Mouse (Mus musculus): Measurements from ENCODE around the gene Ggact. TPM values are rescaled to one million over a fixed set of nuclear protein-coding genes. Genes with fewer than 3 reads are reported as not detected.

Gene Ggact
- polyA plus RNA-seq, 1 experiment from 2014 or later: 50.4 TPM

DNA sequence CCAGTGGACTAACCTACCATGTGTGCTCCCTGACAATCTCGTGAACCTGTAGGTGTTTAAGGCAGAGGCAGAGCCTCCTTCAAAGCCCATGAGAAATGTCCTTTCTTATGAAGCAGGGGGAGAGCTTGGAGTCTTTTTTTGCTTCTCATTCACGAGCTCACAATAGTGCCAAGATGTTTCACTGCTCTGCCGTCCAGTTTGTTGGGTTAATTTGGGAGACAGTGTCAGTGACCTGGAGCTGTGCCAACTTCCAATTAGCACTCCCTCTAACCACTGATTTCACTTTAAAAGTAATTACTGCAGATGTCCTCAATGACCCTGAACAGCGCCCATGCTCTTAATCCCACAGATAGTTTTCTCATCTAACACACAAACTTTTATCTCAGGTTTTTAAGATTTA, 50.9 kb downstream of the Ggact start:
- no peak overlapping the region for H3K4me3 ChIP-seq (ENCODE audit: low read length)
- ATAC-seq: no peak
- no peak overlapping the region for H3K27ac ChIP-seq (ENCODE audit: low read length)
- H3K4me1 ChIP-seq (ENCODE audit: control insufficient read depth, insufficient read depth, low read length): no peaks in the 10 kb centered on the region
- no peaks in the 10 kb centered on the region for H3K36me3 ChIP-seq (ENCODE audit: control insufficient read depth, insufficient read depth, low read length)
- no peaks in the 10 kb centered on the region for H3K9me3 ChIP-seq (ENCODE audit: control insufficient read depth, low read length)
- no peaks in the 10 kb centered on the region for H3K27me3 ChIP-seq (replicated peaks; ENCODE audit: control insufficient read depth, insufficient read depth, low read length)
- WGBS: 51% methylated on average over 4 of the region's 4 CpGs
- no peak overlapping the region for H3K4me2 ChIP-seq (ENCODE audit: low read depth, low read length)
- H3K9ac ChIP-seq (ENCODE audit: low read depth, low read length): no peak overlapping the region

DNA sequence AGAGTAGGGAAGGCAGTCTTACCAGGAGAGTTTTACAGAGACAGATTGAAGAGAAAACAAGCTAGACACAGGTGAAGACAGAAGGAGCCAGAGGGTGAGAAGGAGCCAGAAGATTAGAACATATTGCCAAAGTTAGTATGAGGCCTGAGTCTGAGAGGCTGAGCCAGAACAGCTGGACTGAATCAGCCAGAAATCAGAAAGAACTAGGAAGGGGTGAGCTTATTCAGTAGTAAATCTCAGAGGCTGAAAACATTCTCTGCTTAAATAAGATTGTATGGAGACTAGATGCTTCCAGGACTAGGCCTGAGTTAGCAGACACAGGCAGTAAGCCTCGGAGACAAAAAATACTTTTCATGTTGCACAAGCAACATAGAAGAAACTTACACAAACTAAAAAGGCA, 53.8 kb downstream of the Ggact start:
- no peaks in the 10 kb centered on the region for H3K9me3 ChIP-seq (ENCODE audit: control insufficient read depth, low read length)
- H3K4me3 ChIP-seq (ENCODE audit: low read length): no peak overlapping the region
- no peaks in the 10 kb centered on the region for H3K36me3 ChIP-seq (ENCODE audit: control insufficient read depth, insufficient read depth, low read length)
- no peak overlapping the region for H3K9ac ChIP-seq (ENCODE audit: low read depth, low read length)
- ATAC-seq: no peak
- no peak overlapping the region for H3K4me2 ChIP-seq (ENCODE audit: low read depth, low read length)
- H3K27ac ChIP-seq (ENCODE audit: low read length): no peak overlapping the region
- WGBS: 63% methylated on average over 1 of the region's 1 CpGs
- no peaks in the 10 kb centered on the region for H3K27me3 ChIP-seq (replicated peaks; ENCODE audit: control insufficient read depth, insufficient read depth, low read length)
- no peaks in the 10 kb centered on the region for H3K4me1 ChIP-seq (ENCODE audit: control insufficient read depth, insufficient read depth, low read length)

DNA sequence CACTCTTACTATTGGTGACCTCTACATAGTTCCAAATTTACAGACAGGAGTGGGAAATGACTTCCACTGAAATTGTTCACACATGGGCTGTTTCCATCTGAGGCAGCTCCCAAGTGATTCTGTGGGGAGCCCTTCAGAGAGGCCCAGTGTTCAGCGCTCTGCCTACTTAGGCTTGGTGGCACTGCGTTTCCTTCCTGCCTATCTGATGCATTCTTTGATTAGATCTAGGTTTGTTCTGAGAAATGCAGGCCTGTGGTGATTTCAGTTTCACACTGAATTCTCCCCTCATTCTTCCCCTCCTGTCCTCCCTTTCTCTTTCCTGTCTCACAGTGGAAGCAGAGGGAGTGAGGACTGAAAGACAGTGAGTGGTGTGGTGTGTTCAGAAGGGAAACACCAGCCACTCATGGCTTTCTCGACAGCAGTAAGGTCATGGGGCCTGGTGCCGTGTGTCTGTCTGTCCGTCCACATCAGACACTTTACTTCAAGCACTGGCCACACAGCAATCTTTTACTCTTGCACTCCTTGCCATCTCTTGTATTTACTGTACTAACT, 61.0 kb downstream of the Ggact start:
- no peak overlapping the region for H3K9ac ChIP-seq (ENCODE audit: low read depth, low read length)
- H3K4me1 ChIP-seq (ENCODE audit: control insufficient read depth, insufficient read depth, low read length): no peaks in the 10 kb centered on the region
- WGBS: 77% methylated on average over 5 of the region's 5 CpGs
- no peak overlapping the region for H3K27ac ChIP-seq (ENCODE audit: low read length)
- no peak overlapping the region for H3K4me2 ChIP-seq (ENCODE audit: low read depth, low read length)
- H3K9me3 ChIP-seq (ENCODE audit: control insufficient read depth, low read length): no peaks in the 10 kb centered on the region
- H3K36me3 ChIP-seq (ENCODE audit: control insufficient read depth, insufficient read depth, low read length): no peaks in the 10 kb centered on the region
- no peak for ATAC-seq
- no peak overlapping the region for H3K4me3 ChIP-seq (ENCODE audit: low read length)
- H3K27me3 ChIP-seq (replicated peaks; ENCODE audit: control insufficient read depth, insufficient read depth, low read length): no peaks in the 10 kb centered on the region

DNA sequence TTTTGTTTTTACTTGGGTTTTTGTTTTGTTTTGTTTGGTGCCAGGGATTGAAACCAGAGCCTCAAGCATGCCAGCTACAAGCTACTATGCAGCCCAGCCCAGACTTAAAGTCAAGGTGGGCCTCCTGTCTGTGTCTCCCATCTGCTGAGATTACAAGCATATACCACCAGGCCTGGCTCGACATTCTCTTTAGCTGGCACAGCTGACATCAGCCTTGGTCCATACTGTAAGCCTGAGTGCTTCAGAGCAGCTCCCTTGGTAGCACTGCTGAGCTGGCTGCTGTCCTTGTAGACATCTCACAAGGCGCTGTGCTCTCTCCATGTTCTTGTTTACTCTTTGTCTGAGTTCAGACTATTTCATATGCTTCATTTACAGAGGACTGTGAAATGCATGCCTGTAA, 76.5 kb downstream of the Ggact start:
- no peak for ATAC-seq
- Histone ChIP-seq H3K27ac (ENCODE audit: low read length) (no peak overlapping the region), H3K4me3 (ENCODE audit: low read length) (no peak overlapping the region), H3K9me3 (ENCODE audit: control insufficient read depth, low read length) (no peaks in the 10 kb centered on the region), H3K4me1 (ENCODE audit: control insufficient read depth, insufficient read depth, low read length) (0 out of 2 replicates have a peak, but pooled peaks cover 5% of the 10 kb centered on the region), H3K4me2 (ENCODE audit: low read depth, low read length) (no peak overlapping the region), H3K27me3 (replicated peaks; ENCODE audit: control insufficient read depth, insufficient read depth, low read length) (no peaks in the 10 kb centered on the region), H3K9ac (ENCODE audit: low read depth, low read length) (no peak overlapping the region), H3K36me3 (ENCODE audit: control insufficient read depth, insufficient read depth, low read length) (no peaks in the 10 kb centered on the region)
- WGBS: 57% methylated on average over 2 of the region's 2 CpGs

DNA sequence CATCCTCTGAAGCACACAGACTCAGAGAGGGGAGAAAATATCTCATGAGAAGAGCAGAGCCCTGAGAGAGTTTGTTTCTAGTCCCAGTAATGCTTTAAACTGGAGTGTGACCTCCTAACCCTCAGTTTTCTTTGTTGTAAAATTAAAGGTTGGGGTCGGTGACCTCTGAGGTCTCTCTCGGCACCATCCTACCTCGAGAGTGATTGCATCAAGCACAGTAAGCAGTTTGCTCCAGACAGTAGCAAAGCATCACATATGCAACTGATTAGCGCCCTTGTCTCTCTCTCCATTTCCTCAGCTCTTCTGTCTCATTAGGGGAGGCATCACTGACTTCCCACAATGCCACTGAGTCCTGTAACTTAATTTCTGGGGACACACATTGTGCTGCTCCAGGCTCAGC, 77.3 kb downstream of the Ggact start:
- H3K27ac ChIP-seq (ENCODE audit: low read length): no peak overlapping the region
- no peak overlapping the region for H3K4me3 ChIP-seq (ENCODE audit: low read length)
- 36% methylated on average over 4 of the region's 4 CpGs for WGBS
- no peak for ATAC-seq
- H3K4me2 ChIP-seq (ENCODE audit: low read depth, low read length): no peak overlapping the region
- no peak overlapping the region for H3K9ac ChIP-seq (ENCODE audit: low read depth, low read length)
- no peaks in the 10 kb centered on the region for H3K9me3 ChIP-seq (ENCODE audit: control insufficient read depth, low read length)
- 0 out of 2 replicates have a peak, but pooled peaks cover 5% of the 10 kb centered on the region for H3K4me1 ChIP-seq (ENCODE audit: control insufficient read depth, insufficient read depth, low read length)
- no peaks in the 10 kb centered on the region for H3K27me3 ChIP-seq (replicated peaks; ENCODE audit: control insufficient read depth, insufficient read depth, low read length)
- no peaks in the 10 kb centered on the region for H3K36me3 ChIP-seq (ENCODE audit: control insufficient read depth, insufficient read depth, low read length)

DNA sequence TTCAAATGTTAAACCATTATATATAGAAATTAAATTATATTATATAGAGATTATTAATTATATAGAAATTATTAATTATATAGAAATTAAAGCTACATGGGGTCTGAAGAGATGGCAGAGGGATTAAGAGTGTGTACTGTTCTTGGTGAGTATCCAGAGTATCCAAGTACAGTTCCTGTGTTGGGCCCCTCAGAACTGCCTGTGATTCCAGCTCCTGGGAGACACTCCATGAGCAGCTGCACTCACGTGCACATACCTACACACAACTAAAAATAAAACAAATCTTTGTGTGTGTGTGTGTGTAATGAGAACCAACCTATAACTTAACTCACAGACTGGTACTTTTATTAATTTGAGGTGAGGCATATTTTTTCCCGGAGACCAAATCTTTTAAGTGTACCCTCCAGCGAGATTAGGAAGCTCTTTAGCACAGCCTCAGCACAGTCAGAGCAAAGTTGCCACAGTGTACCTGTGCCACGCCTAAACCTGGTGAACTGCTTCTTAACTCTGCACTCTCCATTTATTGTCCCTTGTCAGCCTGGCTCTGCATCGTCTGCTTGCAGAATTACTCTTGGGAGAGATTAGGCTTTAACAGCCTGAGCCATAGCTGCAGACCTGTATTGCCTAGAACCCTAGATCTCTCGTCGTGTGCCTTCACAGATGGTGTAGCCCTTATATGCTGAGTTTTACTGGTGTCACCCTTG, 77.9 kb downstream of the Ggact start:
- 38% methylated on average over 7 of the region's 7 CpGs for WGBS
- ATAC-seq: peak; percentile 92
- no peak overlapping the region for H3K4me2 ChIP-seq (ENCODE audit: low read depth, low read length)
- H3K9ac ChIP-seq (ENCODE audit: low read depth, low read length): no peak overlapping the region
- H3K36me3 ChIP-seq (ENCODE audit: control insufficient read depth, insufficient read depth, low read length): no peaks in the 10 kb centered on the region
- no peak overlapping the region for H3K4me3 ChIP-seq (ENCODE audit: low read length)
- H3K27me3 ChIP-seq (replicated peaks; ENCODE audit: control insufficient read depth, insufficient read depth, low read length): no peaks in the 10 kb centered on the region
- H3K27ac ChIP-seq (ENCODE audit: low read length): no peak overlapping the region
- 0 out of 2 replicates have a peak, but pooled peaks cover 5% of the 10 kb centered on the region for H3K4me1 ChIP-seq (ENCODE audit: control insufficient read depth, insufficient read depth, low read length)
- H3K9me3 ChIP-seq (ENCODE audit: control insufficient read depth, low read length): no peaks in the 10 kb centered on the region

DNA sequence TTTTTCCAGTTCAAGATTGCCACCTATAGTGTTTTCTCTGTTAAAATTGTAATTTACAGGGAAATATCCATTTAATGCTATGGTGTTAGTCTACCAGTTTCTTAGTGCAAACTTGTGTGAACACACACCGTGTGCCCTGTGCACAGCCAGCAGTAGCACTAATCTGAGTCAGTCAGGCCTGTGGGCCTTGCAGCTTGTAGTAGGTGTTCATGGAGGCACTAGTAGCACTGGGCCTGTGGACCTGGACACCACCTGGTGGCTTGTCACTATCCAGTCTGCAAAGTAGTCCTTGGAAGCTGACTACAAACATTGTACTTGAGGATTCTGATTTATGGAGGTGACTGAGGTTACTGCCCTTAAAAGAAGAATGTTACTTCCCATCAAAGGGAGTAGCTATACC, 78.8 kb downstream of the Ggact start:
- ATAC-seq: no peak
- Histone ChIP-seq H3K9ac (ENCODE audit: low read depth, low read length) (no peak overlapping the region), H3K4me2 (ENCODE audit: low read depth, low read length) (no peak overlapping the region), H3K27ac (ENCODE audit: low read length) (no peak overlapping the region), H3K36me3 (ENCODE audit: control insufficient read depth, insufficient read depth, low read length) (no peaks in the 10 kb centered on the region), H3K4me3 (ENCODE audit: low read length) (no peak overlapping the region), H3K9me3 (ENCODE audit: control insufficient read depth, low read length) (no peaks in the 10 kb centered on the region), H3K27me3 (replicated peaks; ENCODE audit: control insufficient read depth, insufficient read depth, low read length) (no peaks in the 10 kb centered on the region), H3K4me1 (ENCODE audit: control insufficient read depth, insufficient read depth, low read length) (0 out of 2 replicates have a peak, but pooled peaks cover 5% of the 10 kb centered on the region)
- 90% methylated on average over 1 of the region's 1 CpGs for WGBS

DNA sequence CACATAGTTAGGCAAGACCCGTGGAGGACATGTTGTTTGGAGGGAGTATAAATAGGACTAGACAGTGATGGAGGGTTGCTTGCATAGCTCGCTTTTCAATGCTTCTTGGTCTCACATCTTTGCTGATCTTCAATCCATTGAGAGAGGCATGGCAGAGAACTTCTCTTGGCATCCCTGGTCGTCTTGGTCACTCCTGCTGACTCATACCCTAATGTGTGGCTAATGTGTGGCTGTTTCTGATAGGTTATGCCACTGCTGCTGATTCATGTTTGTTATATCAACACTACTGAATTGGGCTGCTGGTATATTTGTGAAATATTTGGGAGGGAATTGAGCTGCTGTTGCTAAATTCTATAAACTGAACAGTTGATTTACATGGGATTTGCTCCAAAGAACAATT, 79.9 kb downstream of the Ggact start:
- Histone ChIP-seq H3K4me3 (ENCODE audit: low read length) (no peak overlapping the region), H3K27ac (ENCODE audit: low read length) (no peak overlapping the region), H3K9ac (ENCODE audit: low read depth, low read length) (no peak overlapping the region), H3K36me3 (ENCODE audit: control insufficient read depth, insufficient read depth, low read length) (no peaks in the 10 kb centered on the region), H3K4me1 (ENCODE audit: control insufficient read depth, insufficient read depth, low read length) (0 out of 2 replicates have a peak, but pooled peaks cover 5% of the 10 kb centered on the region), H3K4me2 (ENCODE audit: low read depth, low read length) (no peak overlapping the region), H3K9me3 (ENCODE audit: control insufficient read depth, low read length) (no peaks in the 10 kb centered on the region), H3K27me3 (replicated peaks; ENCODE audit: control insufficient read depth, insufficient read depth, low read length) (no peaks in the 10 kb centered on the region)
- 70% methylated on average over 3 of the region's 3 CpGs for WGBS
- ATAC-seq: no peak

DNA sequence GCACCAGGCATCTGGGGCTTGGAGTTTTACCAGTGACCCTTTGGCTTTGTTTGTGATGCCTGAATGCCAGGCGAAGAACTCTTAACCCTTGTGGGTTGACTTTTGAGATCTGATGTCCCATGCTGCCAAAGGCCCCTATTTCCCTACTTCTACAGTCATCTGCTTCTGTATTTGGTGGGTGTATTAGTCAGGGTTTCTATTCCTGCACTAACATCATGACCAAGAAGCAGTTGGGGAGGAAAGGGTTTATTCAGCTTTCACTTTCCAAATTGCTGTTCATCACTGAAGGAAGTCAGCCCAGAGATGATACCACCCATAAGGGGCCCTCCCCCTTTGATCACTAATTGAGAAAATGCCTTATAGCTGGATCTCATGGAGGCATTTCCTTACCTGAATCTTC, 83.1 kb downstream of the Ggact start:
- no peak overlapping the region for H3K27ac ChIP-seq (ENCODE audit: low read length)
- 86% methylated on average over 1 of the region's 1 CpGs for WGBS
- no peaks in the 10 kb centered on the region for H3K9me3 ChIP-seq (ENCODE audit: control insufficient read depth, low read length)
- no peak overlapping the region for H3K9ac ChIP-seq (ENCODE audit: low read depth, low read length)
- H3K36me3 ChIP-seq (ENCODE audit: control insufficient read depth, insufficient read depth, low read length): no peaks in the 10 kb centered on the region
- 0 out of 2 replicates have a peak, but pooled peaks cover under 1% of the 10 kb centered on the region for H3K4me1 ChIP-seq (ENCODE audit: control insufficient read depth, insufficient read depth, low read length)
- no peak overlapping the region for H3K4me2 ChIP-seq (ENCODE audit: low read depth, low read length)
- H3K27me3 ChIP-seq (replicated peaks; ENCODE audit: control insufficient read depth, insufficient read depth, low read length): no peaks in the 10 kb centered on the region
- H3K4me3 ChIP-seq (ENCODE audit: low read length): no peak overlapping the region
- no peak for ATAC-seq

DNA sequence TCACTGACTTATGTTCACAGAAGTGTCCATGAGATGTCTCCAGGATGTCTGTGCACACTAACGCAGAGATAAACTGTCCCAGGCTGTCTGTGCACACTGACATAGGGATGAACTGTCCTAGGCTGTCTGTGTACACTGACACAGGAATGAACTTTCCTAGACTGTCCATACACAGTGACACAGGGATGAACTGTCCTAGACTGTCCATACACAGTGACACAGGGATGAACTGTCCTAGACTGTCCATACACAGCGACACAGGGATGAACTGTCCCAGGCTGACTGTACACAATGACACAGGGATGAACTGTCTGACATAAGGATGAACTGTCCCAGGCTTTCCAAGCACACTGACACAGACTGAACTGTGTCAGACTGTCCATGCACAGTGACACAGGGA, 88.1 kb downstream of the Ggact start:
- 90% methylated on average over 2 of the region's 2 CpGs for WGBS
- Histone ChIP-seq H3K27me3 (replicated peaks; ENCODE audit: control insufficient read depth, insufficient read depth, low read length) (no peaks in the 10 kb centered on the region), H3K4me3 (ENCODE audit: low read length) (no peak overlapping the region), H3K36me3 (ENCODE audit: control insufficient read depth, insufficient read depth, low read length) (no peaks in the 10 kb centered on the region), H3K4me1 (ENCODE audit: control insufficient read depth, insufficient read depth, low read length) (no peaks in the 10 kb centered on the region), H3K4me2 (ENCODE audit: low read depth, low read length) (no peak overlapping the region), H3K27ac (ENCODE audit: low read length) (no peak overlapping the region), H3K9ac (ENCODE audit: low read depth, low read length) (no peak overlapping the region), H3K9me3 (ENCODE audit: control insufficient read depth, low read length) (no peaks in the 10 kb centered on the region)
- ATAC-seq: no peak
